Mouse (Mus musculus) c-Kit-positive CD71-negative TER-119-negative erythroid progenitor cells, embryonic 14.5 days (primary cell): ENCODE results near the gene Dcun1d4.
A peak's percentile ranks its signal among the peaks of the same experiment; 100 is the strongest.

Experiments
- DNase-seq: peaks from one replicate; pipeline ENCODE4 v3.0.0-alpha.2; 2013; ENCODE audit warnings: low read depth

The Dcun1d4 gene

GRCm38 (mm10) chr5:73500867-73501440, 20.2 kb downstream of the Dcun1d4 start:
- DNase-seq = no peak

DNA sequence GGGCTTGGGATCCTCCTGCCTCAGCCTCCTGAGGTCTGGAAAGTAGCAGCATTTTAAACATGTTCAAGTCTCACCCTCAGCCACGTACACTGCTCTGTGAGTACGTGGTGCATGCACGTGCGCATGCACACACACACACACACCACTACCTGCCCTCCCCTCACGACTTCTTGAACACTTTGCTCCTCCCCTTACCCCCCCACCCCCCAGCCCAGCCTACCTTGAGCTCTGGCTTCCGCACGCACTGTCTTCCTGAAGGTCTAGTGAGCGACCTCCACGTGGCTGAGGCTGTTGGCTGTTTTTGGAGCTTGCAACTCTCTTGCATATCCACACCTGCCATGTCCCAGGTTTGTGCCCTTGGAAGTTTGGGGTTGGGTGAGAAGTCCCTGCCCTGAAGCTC, 21.6 kb downstream of the Dcun1d4 start:
- no peak for DNase-seq

GRCm38 (mm10) chr5:73503015-73503757, 22.4 kb downstream of the Dcun1d4 start:
- DNase-seq = no peak

DNA sequence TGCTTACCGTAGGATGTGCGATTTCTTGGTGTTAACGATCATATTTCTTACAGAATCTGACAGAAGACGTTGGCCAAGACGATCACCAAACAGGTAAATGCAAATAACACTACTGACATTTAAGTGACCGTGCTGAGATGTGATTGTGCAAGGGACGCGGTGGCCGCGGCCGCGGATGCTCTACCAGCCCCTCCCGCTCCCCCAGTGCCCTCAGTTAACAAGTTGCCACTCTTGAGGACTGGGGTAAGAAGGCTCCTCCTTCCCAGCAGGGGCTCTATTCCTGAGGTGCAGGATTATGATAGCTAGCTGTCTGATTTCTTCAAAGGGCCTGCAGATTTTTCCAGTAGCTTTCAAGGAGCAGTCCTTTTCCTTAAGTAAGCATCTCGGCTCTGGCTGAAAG, 30.3 kb downstream of the Dcun1d4 start:
- DNase-seq = no peak

- DNase-seq = no peak
Measured at GRCm38 (mm10) chr5:73512241-73512640, 31.4 kb downstream of the Dcun1d4 start.

- no peak for DNase-seq
Measured at GRCm38 (mm10) chr5:73512661-73513060, 31.9 kb downstream of the Dcun1d4 start.

- no peak for DNase-seq
Measured at GRCm38 (mm10) chr5:73514202-73514601, 33.4 kb downstream of the Dcun1d4 start.

DNA sequence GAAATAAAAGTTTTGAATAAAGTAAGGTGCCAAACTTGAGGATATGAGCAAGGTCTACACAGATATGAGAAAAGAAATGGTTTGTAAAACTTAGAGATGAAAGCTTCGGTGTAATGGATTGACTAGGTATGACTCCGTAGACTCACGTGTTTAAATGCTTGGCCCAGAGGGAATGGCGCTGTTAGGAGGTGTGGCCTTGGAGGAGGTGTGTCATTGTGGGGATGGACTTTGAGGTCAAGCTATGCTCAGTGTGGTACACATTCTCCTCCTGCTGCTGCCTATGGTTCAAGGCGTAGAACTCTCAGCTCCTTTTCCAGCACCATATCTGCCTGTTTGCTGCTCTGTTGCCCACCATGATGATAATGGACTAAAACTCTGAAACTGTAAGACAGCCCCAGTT, 36.5 kb downstream of the Dcun1d4 start:
- DNase-seq = no peak

DNA sequence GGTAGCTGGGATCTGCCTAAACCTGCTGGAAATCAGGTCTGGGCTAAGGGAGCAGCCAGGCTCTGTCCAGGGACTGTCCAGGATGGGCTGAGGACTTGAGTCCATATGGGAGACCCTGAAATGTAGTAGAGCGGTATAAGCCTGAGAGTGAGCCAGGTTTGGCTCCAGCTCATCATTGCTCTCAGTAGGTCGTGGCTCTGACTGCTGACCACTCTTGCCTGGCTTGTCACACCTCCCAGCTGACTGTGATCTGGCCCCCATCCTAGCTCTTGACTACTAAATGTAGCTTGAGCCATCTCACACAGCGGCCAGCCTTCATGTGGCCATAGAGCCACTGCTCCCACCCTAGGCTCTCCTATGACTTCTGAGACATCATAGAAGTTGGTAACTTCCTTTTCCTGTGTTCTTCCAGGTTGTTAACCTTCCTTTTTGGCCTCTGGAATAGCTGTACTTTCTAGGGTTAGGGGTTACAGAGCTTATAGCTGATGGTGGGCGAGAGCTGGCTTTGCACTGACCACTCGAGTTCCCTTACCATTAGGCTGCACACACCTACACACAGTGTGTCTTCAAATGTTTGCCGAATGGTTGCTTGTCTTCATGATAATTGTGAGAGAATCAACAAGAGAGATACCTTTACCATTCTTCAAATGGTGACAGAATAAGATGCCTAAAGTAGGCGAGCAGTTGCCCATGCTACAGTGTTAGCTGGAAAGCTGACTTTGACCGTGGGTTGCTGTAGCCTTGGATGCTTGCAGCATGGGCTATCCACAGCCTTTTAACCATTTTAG, 37.8 kb downstream of the Dcun1d4 start:
- DNase-seq = no peak

DNA sequence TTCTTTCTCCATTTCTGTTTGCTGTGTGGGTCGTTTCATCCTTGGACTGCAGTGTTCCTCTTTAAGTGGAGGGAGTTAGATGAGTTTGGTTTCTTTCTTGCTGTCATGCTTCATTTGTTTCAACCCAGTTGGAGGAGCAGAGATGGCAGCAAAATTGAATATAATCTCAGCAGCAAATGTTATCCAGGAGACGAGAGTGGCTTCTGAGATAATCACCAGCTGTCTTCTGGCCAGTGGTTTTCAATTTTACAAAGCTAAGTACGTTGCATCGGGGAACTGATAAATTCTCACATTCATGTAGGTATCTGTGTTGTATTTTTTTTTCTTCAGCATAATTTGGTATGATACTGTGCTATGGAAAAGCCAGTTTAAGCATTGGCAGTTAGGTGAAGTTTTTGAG, 40.0 kb downstream of the Dcun1d4 start:
- no peak for DNase-seq

- no peak for DNase-seq
Measured at GRCm38 (mm10) chr5:73523227-73523626, 42.4 kb downstream of the Dcun1d4 start.

GRCm38 (mm10) chr5:73524300-73525000, 43.6 kb downstream of the Dcun1d4 start:
- DNase-seq = no peak

- no peak for DNase-seq
Measured at GRCm38 (mm10) chr5:73532222-73532621, 51.4 kb downstream of the Dcun1d4 start.

DNA sequence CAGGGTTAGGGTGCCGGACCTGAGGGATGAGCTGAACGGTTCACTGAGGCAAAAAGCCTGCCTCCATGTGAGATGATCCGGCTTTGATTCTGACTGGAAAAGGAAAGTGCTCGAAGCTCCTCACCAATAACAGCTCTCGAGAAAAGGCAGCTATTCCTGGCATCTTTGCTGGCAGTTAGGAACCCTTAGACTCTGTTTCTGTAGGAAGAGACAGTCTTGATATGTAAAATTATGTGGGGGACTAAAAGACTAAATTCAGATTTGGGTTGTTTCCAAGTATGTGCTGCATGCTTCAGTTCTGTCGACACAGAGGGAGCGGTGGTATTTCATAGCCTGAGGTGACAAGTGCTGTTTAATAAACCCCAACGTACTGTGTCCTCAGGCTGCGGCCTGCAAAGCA, 52.1 kb downstream of the Dcun1d4 start:
- DNase-seq = no peak

DNA sequence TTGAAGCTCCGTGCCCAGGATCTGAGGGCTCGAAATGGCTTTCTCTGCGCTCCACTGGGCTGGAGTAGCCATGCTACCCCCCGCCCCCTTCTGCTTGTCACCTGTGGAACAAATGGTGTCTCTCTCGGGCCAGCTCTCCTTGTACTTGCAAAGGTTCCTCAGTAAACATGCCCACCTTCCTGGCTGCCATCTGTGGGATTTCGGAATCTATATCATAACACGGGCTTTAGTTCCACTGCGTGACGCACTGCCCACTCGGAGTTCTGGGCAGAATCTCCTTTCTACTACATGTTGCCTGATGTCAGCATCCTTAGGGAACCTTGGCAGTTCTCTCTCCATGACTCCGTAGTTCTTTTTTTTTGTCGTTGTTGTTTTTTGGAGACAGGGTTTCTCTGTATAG, 56.9 kb downstream of the Dcun1d4 start:
- no peak for DNase-seq

DNA sequence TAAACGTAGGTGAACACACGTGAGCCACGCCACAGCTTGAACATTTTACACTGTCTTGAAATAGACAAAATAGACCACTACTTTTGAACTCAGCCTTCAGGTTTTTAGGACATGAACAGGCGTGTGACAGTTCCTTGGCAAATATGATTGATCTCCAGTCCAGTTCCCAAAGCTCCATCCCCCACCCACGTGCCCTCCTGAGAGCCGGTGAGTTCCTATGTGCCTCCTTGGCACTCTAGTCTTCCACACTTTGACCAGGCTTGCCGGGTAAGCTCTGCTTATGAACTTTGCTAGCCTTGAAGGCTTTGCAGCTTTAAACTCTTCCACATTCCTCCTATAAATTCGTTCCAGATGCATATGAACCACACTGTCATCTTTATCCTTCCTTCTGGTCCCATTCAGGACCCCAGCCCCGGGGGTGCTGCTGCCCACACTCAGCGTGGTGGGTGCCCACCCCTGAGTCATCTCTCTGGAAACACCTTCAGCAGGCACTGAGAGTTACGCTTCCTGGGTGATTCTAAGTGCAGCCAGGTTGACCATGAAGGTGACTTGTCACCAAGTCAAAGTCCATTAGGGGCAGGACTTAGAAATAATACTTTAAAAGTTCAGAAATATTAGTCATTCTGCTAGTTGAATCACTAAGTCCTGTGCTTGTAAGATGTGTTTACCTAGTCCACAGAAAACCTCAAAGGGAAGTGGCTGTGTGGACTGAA, 57.9 kb downstream of the Dcun1d4 start:
- DNase-seq = no peak

DNA sequence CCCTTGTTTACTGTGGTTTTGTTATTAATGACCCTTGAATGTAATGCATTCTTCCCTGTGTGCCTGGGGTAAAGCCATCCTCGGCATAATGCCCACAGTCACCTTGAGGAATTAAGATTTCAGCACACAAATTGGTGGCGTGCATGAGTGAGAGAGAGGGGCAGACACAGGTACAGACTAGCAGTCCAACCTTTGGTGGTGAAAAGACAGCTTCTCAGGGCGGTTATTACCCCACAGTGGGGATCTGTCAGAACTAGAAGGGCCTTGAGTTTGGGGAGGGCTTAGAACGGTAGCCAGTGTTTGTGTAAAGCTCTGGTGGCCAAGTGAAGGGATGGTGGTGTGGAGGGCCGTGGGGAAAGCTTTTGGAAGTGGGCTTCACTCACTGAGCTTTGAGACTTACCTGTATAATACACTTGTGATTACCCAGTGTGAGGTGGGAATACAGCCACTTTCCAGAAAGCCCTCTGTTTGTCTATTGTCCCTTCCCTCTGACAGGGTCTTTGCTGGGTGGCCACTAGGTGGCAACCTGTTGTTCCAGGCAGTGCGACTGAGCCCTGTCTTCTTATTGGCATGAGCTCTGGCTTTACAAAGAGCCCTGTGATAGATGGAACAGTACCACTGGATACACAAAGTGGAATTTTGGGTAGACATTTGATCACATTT, 59.2 kb downstream of the Dcun1d4 start:
- DNase-seq = peak; percentile 10

- no peak for DNase-seq
Measured at GRCm38 (mm10) chr5:73540511-73540871, 59.7 kb downstream of the Dcun1d4 start.

DNA sequence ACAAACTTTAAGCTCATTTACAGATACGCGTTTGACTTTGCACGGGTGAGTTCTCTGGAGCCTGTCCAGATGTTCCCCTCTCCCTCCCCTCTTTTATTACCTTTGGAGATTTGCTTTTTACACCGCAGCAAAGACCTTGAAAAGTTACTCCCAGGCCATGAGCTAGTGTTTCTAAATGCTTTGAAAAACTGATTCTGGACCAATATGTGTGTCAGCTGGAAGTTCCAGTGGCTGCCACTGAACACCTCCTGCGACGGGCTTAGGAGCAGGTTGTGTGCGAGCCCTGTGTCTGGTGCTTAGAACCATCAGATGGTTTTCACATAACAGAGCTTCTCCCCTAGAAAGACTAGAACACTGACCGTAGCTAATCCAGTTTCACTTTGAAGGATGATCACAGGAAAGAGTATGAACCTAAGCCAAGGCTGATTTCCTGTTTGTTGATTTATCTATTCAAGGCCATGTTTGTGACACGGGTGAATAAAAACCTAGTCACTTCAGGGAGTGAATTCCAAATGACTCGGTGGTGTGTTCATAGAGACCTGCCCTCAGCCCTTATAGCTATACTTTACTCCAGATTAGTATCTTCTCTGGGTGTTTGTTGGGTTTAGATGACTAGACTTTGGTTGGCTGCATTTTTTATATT, 63.4 kb downstream of the Dcun1d4 start:
- DNase-seq = no peak

DNA sequence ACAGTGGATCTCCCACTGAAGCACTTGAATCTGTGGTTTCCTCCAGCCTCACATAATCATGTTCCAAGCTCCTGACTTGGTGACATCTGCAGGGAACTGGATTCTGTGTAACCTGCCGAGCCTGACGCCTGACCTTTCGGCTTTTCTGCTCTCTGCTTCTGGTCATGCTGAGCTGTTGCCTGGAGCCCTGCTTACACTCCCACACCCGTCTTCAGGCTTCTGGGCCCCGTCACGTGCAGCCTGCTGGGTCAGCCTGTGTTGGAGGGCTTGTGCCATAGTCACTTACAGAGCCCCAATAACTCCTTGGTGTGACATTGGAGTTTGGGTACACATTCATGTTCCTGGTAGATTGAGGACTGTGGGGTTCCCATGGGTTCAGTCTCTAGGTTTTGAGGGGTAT, 64.8 kb downstream of the Dcun1d4 start:
- DNase-seq = no peak

DNA sequence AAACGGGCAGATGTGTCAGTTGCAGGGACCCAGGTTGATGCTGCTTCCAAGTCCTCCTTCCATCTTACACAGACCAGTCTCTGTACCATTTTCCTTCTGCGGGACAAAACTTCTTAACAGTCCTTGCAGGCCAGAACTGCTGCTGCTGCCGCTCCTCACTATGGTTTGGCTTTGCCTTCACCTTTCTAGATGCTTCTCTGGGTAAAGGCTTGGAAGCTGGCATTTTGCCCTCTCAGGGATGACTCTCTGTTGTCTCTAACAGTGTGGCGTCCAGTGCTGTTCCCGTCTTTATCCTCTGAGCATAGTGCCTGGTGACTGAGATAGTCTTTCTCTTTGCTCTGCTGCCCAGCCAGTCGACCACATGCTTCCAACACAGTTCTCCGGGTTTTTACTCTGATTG, 66.5 kb downstream of the Dcun1d4 start:
- DNase-seq = no peak
